Mouse (Mus musculus): ENCODE measurements at regions not wholly inside any gene's neighbourhood (a gene's known extent, or its start where the extent isn't known, plus 50 kb on each side); places are given as distances from the start of the nearest gene placed in this dataset.
"Not testable (repeated sequence)": the region's sequence is repeated elsewhere in the genome, so short reads cannot be mapped to it uniquely, and the experiment has no call there.

DNA sequence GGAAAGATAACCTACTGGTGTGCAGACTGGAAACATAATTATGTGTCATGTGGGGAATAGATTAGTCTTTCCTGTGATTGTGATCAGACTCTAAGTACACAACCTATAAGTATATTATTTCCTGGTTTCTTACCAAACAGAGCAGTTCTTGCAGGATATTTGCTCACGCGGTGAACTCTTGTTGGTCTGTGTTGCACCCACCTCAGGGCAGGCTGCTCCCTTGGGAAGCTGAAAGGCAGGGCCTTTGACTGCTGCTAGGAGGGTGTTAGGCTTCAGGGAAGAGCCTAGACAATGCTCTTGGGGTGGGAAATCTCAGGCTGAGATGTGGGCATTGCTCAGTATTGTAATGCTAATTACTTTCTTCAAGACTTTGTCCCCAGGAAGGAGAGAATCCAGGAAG lies 247.5 kb downstream of the Samd9l start:
- H3K36me3 ChIP-seq; ATAC-seq (ENCODE audit: low read depth); H3K4me1 ChIP-seq (replicated peaks); H3K4me2 ChIP-seq; H3K4me3 ChIP-seq (replicated peaks); DNase-seq; H3K9me3 ChIP-seq (replicated peaks); H3K27ac ChIP-seq; H3K27me3 ChIP-seq; H3K9ac ChIP-seq: not testable (repeated sequence)
- 37% methylated on average over 2 of the region's 2 CpGs for WGBS (ENCODE audit: insufficient replicate concordance)

DNA sequence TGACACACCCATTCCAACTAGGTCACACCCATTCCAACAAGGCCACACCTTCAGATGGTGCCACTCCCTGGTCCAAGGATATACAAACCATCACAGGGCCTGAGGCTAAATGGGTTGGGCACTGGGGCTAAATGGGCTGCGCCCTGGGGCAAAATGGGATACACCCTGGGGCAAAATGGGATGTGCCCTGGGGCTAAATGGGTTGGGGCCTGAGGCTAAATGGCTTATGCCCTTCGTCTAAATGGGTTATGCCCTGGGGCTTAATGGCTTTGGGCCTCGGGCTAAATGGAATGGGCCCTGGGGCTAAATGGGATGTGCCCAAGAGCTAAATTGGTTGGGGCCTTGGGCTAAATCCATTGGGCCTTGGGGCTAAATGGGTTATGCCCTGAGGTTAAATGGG lies 261.5 kb downstream of the Samd9l start:
- 52% methylated on average over 3 of the region's 3 CpGs for WGBS (ENCODE audit: insufficient replicate concordance)
- H3K4me1 ChIP-seq (replicated peaks); H3K27ac ChIP-seq; DNase-seq; ATAC-seq (ENCODE audit: low read depth); H3K36me3 ChIP-seq; H3K9ac ChIP-seq; H3K4me3 ChIP-seq (replicated peaks); H3K27me3 ChIP-seq; H3K4me2 ChIP-seq: not testable (repeated sequence)
- H3K9me3 ChIP-seq (replicated peaks) = peaks cover 18% of the 10 kb centered on the region; the same call in 1 of the 2 replicates

DNA sequence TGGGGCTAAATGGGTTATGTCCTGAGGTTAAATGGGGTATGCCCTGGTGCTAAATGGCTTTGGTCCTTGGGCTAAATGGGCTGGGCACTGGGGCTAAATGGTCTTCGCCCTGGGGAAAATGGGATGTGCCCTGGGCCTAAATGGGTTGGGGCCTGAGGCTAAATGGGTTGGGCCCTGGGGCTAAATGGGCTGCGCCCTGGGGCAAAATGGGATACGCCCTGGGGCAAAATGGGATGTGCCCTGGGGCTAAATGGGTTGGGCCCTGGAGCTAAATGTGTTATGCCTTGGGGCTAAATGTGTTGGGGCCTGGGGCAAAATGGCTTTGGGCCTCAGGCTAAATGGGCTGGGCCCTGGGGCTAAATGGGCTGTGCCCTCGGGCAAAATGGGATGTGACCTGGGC lies 265.6 kb downstream of the Samd9l start:
- H3K4me1 ChIP-seq (replicated peaks); H3K4me2 ChIP-seq; H3K9me3 ChIP-seq (replicated peaks); H3K9ac ChIP-seq; H3K27ac ChIP-seq; ATAC-seq (ENCODE audit: low read depth); H3K36me3 ChIP-seq; DNase-seq; H3K27me3 ChIP-seq; H3K4me3 ChIP-seq (replicated peaks): not testable (repeated sequence)
- WGBS (ENCODE audit: insufficient replicate concordance) = 62% methylated on average over 4 of the region's 4 CpGs

- not testable (repeated sequence) for ATAC-seq (ENCODE audit: low read depth)
- WGBS (ENCODE audit: insufficient replicate concordance) = 0% methylated on average over 1 of the region's 3 CpGs
Measured at GRCm38 (mm10) chr6:3116296-3116695, 283.1 kb downstream of the Samd9l start.

More at GRCm38 (mm10) chr6:3116296-3116695, 283.1 kb downstream of the Samd9l start:
- not testable (repeated sequence) for H3K9me3 ChIP-seq (replicated peaks); H3K36me3 ChIP-seq; H3K27ac ChIP-seq; H3K4me3 ChIP-seq (replicated peaks); H3K9ac ChIP-seq; H3K27me3 ChIP-seq; H3K4me1 ChIP-seq (replicated peaks); H3K4me2 ChIP-seq; DNase-seq
